Mouse (Mus musculus): ENCODE data around the gene Mroh8.

DNA sequence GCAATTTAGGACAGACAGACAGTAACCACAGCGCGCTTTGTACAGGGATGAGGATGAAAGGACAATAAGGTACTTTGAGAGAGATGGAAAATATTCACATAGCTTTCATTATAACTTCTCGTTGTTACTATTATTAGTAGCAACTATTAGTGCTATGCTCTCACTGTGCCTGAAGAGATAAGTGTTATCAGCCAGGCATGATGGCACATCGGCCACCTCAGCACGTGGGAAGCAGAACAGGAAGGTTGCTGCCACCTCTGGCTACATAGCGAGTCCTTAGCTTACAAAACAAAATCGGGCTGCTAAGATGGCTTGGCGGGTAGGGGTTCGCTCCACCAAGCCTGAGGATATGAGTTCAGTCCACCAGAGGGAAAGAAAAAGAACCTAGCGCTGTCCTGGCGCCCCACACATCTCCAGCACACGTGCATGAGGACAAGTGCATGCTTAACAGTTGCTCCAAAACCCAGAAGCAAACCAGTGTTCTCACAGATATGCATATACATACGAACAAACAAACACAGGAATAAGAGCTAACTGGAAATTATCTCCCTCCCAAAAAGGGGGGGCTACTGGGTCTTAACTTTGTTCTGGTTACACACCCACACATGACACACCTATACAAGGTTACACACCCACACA is 94.2 kb downstream of the Mroh8 start:
- TF ChIP-seq CTCF (IDR thresholded peaks at IDR 0.05; ENCODE audit: control insufficient read depth, insufficient read depth, low read length), result no peak
- no peak for TF ChIP-seq POLR2A (IDR thresholded peaks at IDR 0.05; ENCODE audit: borderline replicate concordance, control insufficient read depth, low read depth, low read length)

Data from bone marrow, adult 2 months (tissue).